Comparison of ENCODE assay signal across 21 mouse cellular contexts in genomic region chr6:46575055-46575454, GRCm38 (mm10).
DNase-seq lines count a peak whose midpoint lies in the region; ATAC-seq and TF ChIP-seq lines count a peak whose summit lies in the region.
"Had no signal": no experiment of that assay in that cellular context is flagged by ENCODE, and none has a peak within 500 bp of the region (broad histone marks: within the 10 kb centered on the region; RNA-seq: fewer than 3 reads in every experiment).

No protein-coding gene starts in this region.

- no peak for TF ChIP-seq POLR2A in lung, adult 2 months (IDR thresholded peaks at IDR 0.05; ENCODE audit: borderline replicate concordance, extremely low read depth, low read depth, low read length)

- WGBS in lung, adult 2 months, result 58% methylated on average over 3 of the region's 3 CpGs

- no peaks in the 10 kb centered on the region for H3K4me1 ChIP-seq in lung, adult 2 months (ENCODE audit: control insufficient read depth, insufficient read depth, low read length)
- H3K4me1 ChIP-seq: embryonic facial prominence, embryonic 13.5 days; forebrain, embryonic 12.5 days; heart, embryonic 15.5 days had no signal

- ATAC-seq in cerebellum, adult (ENCODE audit: insufficient number of reproducible peaks, low FRiP score, low TSS enrichment), result no peak
- ATAC-seq: CD4-positive, CD25-positive, alpha-beta regulatory T cell, adult 4 months; forebrain, embryonic 16.5 days; intestine, embryonic 16.5 days had no signal

- peak; percentile 2 for DNase-seq in cerebellum, adult 9-11 months
- peak; percentile 55 for DNase-seq in heart, adult 11 months
- DNase-seq in heart, adult 8-10 months (ENCODE audit: low spot score), result no peak
- peak; percentile 3 for DNase-seq in embryo, embryonic 11.5 days (ENCODE audit: low read depth, low spot score)
- DNase-seq in lung, adult 2 months, result no peak
- no peak for DNase-seq in frontal cortex, postnatal 36 days (ENCODE audit: low spot score in 2 of 2)
- DNase-seq: adrenal gland, adult 8-10 months; adrenal gland, postnatal 36 days; B cell, adult 2 months; cerebellum, postnatal 36 days; gastrocnemius, postnatal 36 days; heart, adult 18-20 months; heart, postnatal 14 days; kidney, adult 2 months had no signal

- TF ChIP-seq CTCF in lung, adult 2 months (IDR thresholded peaks at IDR 0.05; ENCODE audit: insufficient read depth, low read length), result no peak

- H3K4me3 ChIP-seq in lung, adult 2 months (replicated peaks; ENCODE audit: extremely low read depth, low read depth, low read length), result no peak overlapping the region
- H3K4me3 ChIP-seq: embryonic facial prominence, embryonic 13.5 days; forebrain, embryonic 12.5 days; heart, embryonic 15.5 days had no signal

Comparison
In these comparisons a context has a peak if more than half of its experiments do, and no peak if none do; other contexts are left out.
1. DNase-seq: peak in cerebellum, adult 9-11 months (single experiment), heart, adult 11 months (single experiment) and embryo, embryonic 11.5 days (single experiment); none in heart, adult 8-10 months (single experiment), lung, adult 2 months (single experiment) and frontal cortex, postnatal 36 days (0 of 2).